Mouse (Mus musculus) cerebellum, postnatal 10 days (tissue): ENCODE data around the gene Klhl42.
A peak's percentile ranks its signal among the peaks of the same experiment; 100 is the strongest.

Experiments
- DNase-seq, 2 experiments: peaks; one replicate each; pipeline ENCODE4 v3.0.0; 2021; ENCODE audit warnings: mixed read lengths in 2 of 2

Gene Klhl42

GRCm38 (mm10) chr6:147091136-147092120 is at the start of gene Klhl42:
Gene Klhl42 (plus strand): TSS chr6:147091379.
- DNase-seq = peak; percentile 83 to 85

- DNase-seq = peak; percentile 97
Observed at GRCm38 (mm10) chr6:147042291-147043290, 48.6 kb upstream of the Klhl42 start, which contains the start of gene Mrps35. Gene Mrps35 (plus strand): TSS chr6:147042764.

GRCm38 (mm10) chr6:147043633-147044032 is 47.5 kb upstream of the Klhl42 start:
- no peak for DNase-seq

- no peak for DNase-seq
Observed at GRCm38 (mm10) chr6:147049239-147049805, 41.9 kb upstream of the Klhl42 start.

- no peak for DNase-seq
Observed at GRCm38 (mm10) chr6:147051666-147052065, 39.5 kb upstream of the Klhl42 start.

- no peak for DNase-seq
Observed at GRCm38 (mm10) chr6:147052440-147052839, 38.7 kb upstream of the Klhl42 start.

GRCm38 (mm10) chr6:147053785-147054646 is 37.2 kb upstream of the Klhl42 start:
- no peak for DNase-seq

GRCm38 (mm10) chr6:147055374-147055977 is 35.7 kb upstream of the Klhl42 start:
- DNase-seq = no peak

- DNase-seq = no peak
Observed at GRCm38 (mm10) chr6:147059326-147059725, 31.9 kb upstream of the Klhl42 start.

GRCm38 (mm10) chr6:147061630-147062029 is 29.5 kb upstream of the Klhl42 start:
- DNase-seq = no peak

GRCm38 (mm10) chr6:147062034-147062433 is 29.1 kb upstream of the Klhl42 start:
- no peak for DNase-seq

GRCm38 (mm10) chr6:147062694-147063093 is 28.5 kb upstream of the Klhl42 start:
- DNase-seq = no peak

GRCm38 (mm10) chr6:147064226-147064943 is 26.8 kb upstream of the Klhl42 start:
- DNase-seq = no peak

GRCm38 (mm10) chr6:147064944-147065261 is 26.3 kb upstream of the Klhl42 start:
- no peak for DNase-seq

- no peak for DNase-seq
Observed at GRCm38 (mm10) chr6:147075808-147076387, 15.3 kb upstream of the Klhl42 start.

- peak in 1 of 2 experiments; percentile 26 for DNase-seq
Observed at GRCm38 (mm10) chr6:147076878-147077277, 14.3 kb upstream of the Klhl42 start.

GRCm38 (mm10) chr6:147079919-147080318 is 11.3 kb upstream of the Klhl42 start:
- no peak for DNase-seq

GRCm38 (mm10) chr6:147085398-147086040 is 5.7 kb upstream of the Klhl42 start:
- no peak for DNase-seq

GRCm38 (mm10) chr6:147086594-147087225 is 4.5 kb upstream of the Klhl42 start, which contains the start of gene Mansc4:
Gene Mansc4 (minus strand): TSS chr6:147087032.
- peak; percentile 36 to 39 for DNase-seq
